In the genomic region with DNA sequence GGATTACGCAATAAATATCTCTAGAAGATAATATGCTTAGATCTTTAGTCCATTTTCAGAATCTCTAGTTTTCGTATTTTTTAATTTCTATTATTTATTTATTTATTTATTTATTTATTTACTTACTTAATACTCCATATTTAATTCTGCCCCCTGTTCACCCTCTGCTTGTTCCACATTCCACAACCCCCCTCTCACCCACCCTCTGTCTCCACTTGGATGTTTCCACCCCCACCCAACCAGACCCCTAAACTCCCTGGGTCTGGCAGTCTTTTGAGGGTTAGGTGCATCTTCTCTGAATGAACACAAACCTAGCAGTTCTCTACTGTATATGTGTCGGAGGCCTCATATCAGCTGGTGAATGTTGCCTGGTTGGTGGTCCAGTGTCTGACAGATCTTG, we compare ENCODE assay signal across 27 mouse cellular contexts.
"Had no signal": no experiment of that assay in that cellular context is flagged by ENCODE, and none has a peak within 500 bp of the region (broad histone marks: within the 10 kb centered on the region; RNA-seq: fewer than 3 reads in every experiment).

No protein-coding gene starts in this region.

- H3K4me2 ChIP-seq: embryonic facial prominence, embryonic 12.5 days; embryonic facial prominence, embryonic 13.5 days; embryonic facial prominence, embryonic 15.5 days; forebrain, embryonic 13.5 days had no signal

- H3K4me1 ChIP-seq: embryonic facial prominence, embryonic 10.5 days; embryonic facial prominence, embryonic 12.5 days; embryonic facial prominence, embryonic 13.5 days; embryonic facial prominence, embryonic 15.5 days; forebrain, embryonic 10.5 days; forebrain, embryonic 13.5 days had no signal

- H3K27me3 ChIP-seq: embryonic facial prominence, embryonic 12.5 days; embryonic facial prominence, embryonic 13.5 days; embryonic facial prominence, embryonic 15.5 days; forebrain, embryonic 13.5 days had no signal

- ATAC-seq: forebrain, embryonic 13.5 days; forebrain, embryonic 16.5 days; forebrain, postnatal 0 days had no signal

- H3K4me3 ChIP-seq: embryonic facial prominence, embryonic 10.5 days; embryonic facial prominence, embryonic 12.5 days; embryonic facial prominence, embryonic 13.5 days; embryonic facial prominence, embryonic 15.5 days; erythroblast, embryonic 14.5 days; forebrain, embryonic 10.5 days; forebrain, embryonic 13.5 days; gastrocnemius, adult 2 months; heart, adult 2 months had no signal

- DNase-seq: cerebellum, adult 18-20 months; cerebellum, adult 2 months; cerebellum, adult 8-10 months; cerebellum, adult 9-10 months; cerebellum, adult 9-11 months; cerebellum, postnatal 10 days; cerebellum, postnatal 14 days; cerebellum, postnatal 25 days; cerebellum, postnatal 36 days; embryo, embryonic 11 days; forebrain, postnatal 0 days; gastrocnemius, adult 2 months; gastrocnemius, postnatal 10 days; gastrocnemius, postnatal 14 days; gastrocnemius, postnatal 25 days; gastrocnemius, postnatal 36 days; heart, adult 11 months; heart, adult 18-20 months; heart, adult 2 months had no signal

- H3K9ac ChIP-seq: embryonic facial prominence, embryonic 12.5 days; embryonic facial prominence, embryonic 13.5 days; embryonic facial prominence, embryonic 15.5 days; forebrain, embryonic 13.5 days; forebrain, postnatal 0 days had no signal

- H3K36me3 ChIP-seq: embryonic facial prominence, embryonic 10.5 days; embryonic facial prominence, embryonic 12.5 days; embryonic facial prominence, embryonic 13.5 days; embryonic facial prominence, embryonic 15.5 days; forebrain, embryonic 10.5 days had no signal

- H3K27ac ChIP-seq: embryonic facial prominence, embryonic 10.5 days; embryonic facial prominence, embryonic 12.5 days; embryonic facial prominence, embryonic 13.5 days; embryonic facial prominence, embryonic 15.5 days; forebrain, embryonic 10.5 days; forebrain, embryonic 13.5 days; gastrocnemius, adult 2 months; heart, adult 2 months had no signal

- H3K9me3 ChIP-seq: embryonic facial prominence, embryonic 10.5 days; embryonic facial prominence, embryonic 12.5 days; embryonic facial prominence, embryonic 13.5 days; embryonic facial prominence, embryonic 15.5 days; forebrain, embryonic 10.5 days; forebrain, embryonic 13.5 days had no signal
